Mouse (Mus musculus) regulatory T cell (primary cell): ENCODE results near the gene Mbd4.

Experiments used
- in situ Hi-C: fragments of 300-600 bp; cut with MboI, MseI; formaldehyde crosslinking; loops from one replicate; pipeline ENCODE4 v1.15.1; 2025; ENCODE audit warnings: high pct_unique_total_duplicates

Mbd4 gene

GRCm38 (mm10) chr6:115815041-115815440 is 38.1 kb downstream of the Mbd4 start:
- in situ Hi-C loops: no loop called here

DNA sequence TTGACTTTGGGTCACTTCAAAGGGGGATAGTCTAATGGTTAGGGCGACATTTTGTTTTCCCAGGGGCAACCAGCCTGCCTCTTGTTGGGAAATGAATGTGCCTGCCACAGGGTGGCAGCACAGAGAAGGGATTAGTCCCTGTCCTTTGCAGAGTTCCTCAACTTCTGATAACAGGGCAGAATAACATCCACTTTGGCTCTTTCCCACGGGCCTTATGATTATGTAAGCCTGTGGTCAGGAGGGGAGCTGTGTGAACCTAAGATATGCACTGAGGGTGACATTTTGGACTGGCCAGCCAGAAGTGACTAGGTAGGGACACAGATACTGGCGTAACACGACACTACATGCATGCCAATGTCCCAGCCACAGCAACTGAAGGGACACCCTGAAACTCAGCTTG is 39.1 kb downstream of the Mbd4 start:
- in situ Hi-C loops: no loop called here

- in situ Hi-C loops: no loop called here
Observed at GRCm38 (mm10) chr6:115811606-115812005, 41.6 kb downstream of the Mbd4 start.

GRCm38 (mm10) chr6:115808488-115809231 is 44.5 kb downstream of the Mbd4 start, which contains the start of gene Rpl32:
Gene Rpl32 (minus strand): TSS chr6:115808747.
- in situ Hi-C loops: no loop called here

DNA sequence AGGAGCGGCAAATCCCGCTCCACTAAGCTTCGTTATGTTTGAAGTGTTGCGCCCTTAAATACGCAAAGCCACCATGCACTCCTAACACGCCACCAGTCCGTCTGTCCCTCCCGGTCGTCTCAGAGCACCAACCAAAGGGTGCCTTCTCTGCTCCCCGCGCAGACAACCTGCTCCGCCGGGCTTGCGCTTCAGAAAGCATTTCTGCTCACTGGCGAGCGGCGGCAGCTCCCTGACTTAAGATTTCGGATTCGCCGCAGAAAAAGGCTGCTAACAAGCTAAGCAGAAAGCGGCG is 45.0 kb downstream of the Mbd4 start:
- in situ Hi-C loops: no loop called here

- in situ Hi-C loops: no loop called here
Observed at GRCm38 (mm10) chr6:115807464-115808195, 45.5 kb downstream of the Mbd4 start.

GRCm38 (mm10) chr6:115804432-115805192 is 48.6 kb downstream of the Mbd4 start:
- in situ Hi-C loops: no loop called here

DNA sequence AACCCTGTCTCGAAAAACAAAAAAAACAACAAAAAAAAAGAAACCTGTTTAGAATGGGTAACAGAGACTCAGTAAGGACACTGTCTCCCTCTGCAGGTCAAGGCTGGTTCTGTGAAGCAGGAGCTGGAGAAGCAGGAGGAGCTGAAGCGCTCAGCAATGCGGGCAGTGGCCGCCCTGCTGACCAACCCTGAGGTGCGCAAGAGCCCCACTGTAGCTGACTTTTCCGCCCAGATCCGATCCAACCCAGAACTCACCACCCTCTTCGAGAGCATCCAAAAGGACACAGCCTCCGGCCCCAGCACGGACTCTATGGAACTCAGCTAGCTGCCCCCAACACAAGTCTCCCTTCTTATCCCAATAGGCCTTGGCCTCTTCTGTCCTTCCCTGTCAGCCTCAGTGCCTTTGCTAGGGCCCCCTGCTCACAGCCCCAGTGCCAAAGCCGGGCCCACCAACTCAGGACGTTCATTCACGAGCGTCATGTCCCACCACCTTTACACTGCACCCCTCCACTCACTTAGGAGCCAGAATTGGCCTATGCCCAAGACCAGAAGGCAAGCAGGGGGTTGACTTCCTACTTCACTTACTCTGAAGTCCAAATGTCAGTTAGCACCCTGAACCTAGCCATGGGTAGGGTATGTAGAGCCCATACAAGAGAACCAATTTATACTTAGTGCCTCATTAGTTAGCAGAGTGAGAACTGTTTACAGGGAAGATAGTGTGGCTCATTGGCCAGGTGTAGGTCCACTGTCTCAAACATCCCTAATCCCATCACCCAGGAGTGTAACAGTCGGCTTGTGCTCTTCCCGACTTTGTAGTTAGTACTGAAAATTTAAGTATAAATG is 49.4 kb downstream of the Mbd4 start:
- in situ Hi-C loops: no loop called here

DNA sequence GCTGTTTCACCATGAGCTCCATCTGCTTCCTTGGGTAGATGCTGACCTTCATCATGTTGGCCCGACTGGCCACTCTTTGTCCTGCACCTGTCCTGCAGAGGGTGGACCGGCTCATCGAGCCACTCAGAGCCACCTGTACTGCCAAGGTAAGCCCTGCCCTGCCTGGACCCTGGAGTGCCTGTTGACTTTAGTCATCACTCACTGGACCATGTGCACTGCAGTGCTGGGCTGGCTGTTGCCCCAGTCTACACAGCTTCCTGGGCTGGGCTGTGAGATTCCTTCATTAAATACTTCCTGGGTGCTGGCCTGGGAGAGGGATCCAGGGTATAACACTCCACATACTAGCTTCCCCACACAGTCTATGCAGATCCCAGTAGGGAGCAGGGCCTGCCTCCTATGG is 51.4 kb downstream of the Mbd4 start:
- in situ Hi-C loops: no loop called here

DNA sequence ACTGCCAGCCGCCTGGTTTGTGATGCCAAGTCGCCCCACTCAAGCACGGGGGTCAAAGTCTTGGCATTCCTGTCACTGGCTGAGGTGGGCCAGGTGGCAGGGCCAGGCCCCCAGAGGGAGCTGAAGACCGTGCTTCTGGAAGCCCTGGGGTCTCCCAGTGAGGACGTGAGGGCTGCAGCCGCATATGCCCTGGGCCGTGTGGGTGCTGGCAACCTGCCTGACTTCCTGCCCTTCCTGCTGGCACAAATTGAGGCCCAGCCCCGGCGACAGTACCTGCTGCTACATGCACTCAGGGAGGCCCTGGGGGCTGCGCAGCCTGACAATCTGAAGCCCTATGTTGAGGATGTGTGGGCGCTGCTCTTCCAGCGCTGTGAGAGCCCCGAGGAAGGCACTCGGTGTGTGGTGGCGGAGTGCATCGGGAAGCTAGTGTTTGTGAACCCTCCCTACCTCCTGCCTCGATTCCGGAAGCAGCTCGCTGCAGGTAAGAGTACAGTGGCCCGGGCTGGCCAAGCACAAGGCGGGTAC is 60.4 kb downstream of the Mbd4 start:
- in situ Hi-C loops: no loop called here

GRCm38 (mm10) chr6:115791842-115792686 is 61.1 kb downstream of the Mbd4 start:
- in situ Hi-C loops: no loop called here

GRCm38 (mm10) chr6:115791016-115791415 is 62.2 kb downstream of the Mbd4 start:
- in situ Hi-C loops: no loop called here
